Mouse (Mus musculus): Measurements from ENCODE around the gene Gm45716. TPM values are rescaled to one million over a fixed set of nuclear protein-coding genes. Genes with fewer than 3 reads are reported as not detected.
"Not testable (repeated sequence)": the region's sequence is repeated elsewhere in the genome, so short reads cannot be mapped to it uniquely, and the experiment has no call there.

Gene Gm45716
- polyA plus RNA-seq, 1 experiment from 2014 or later = 54.6 TPM

DNA sequence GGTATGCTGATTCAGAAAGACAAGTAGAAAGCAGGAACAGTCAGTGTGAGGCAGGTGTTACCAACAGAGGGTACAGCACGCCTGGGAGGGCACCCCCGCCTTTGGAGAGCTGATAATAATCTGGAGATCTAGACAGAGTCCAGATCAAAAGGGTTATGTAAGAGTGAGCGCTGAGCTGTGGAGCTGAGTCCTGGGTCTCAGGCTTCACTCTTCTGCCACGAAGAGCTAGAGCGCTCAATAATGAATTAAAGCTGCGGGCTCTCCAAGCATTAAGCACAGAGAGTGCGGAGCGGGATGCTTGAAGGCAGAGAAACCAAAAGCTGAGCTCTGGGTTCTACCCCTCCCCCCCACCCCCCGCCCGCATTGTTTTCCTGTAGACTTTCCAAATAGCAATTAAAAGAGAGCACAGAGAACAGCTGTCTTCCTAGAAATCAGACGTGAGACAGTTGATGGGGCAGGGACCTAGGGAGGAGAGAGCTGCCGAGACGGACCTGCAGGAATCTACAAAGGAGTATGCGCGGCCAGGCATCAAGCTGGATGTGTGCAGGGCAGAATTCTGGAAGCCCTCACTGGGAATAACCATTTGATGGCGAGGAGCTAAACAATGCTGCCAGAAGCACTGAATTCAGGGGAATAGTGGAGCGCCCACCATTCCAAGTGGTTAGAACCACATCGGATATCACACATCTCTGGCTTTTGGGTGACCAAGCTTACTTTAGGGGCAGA lies 82.1 kb downstream of the Gm45716 start:
- Histone ChIP-seq H3K4me3 (no peak overlapping the region), H3K9me3 (replicated peaks) (no peaks in the 10 kb centered on the region), H3K4me2 (no peak overlapping the region), H3K4me1 (replicated peaks) (peaks cover 9% of the 10 kb centered on the region; the same call in 1 of the 2 replicates), H3K36me3 (peaks cover 68% of the 10 kb centered on the region), H3K9ac (no peak overlapping the region), H3K27me3 (no peaks in the 10 kb centered on the region), H3K27ac (no peak overlapping the region)
- WGBS = 70% methylated on average over 18 of the region's 18 CpGs
- no peak for ATAC-seq (replicated peaks; ENCODE audit: insufficient number of reproducible peaks, insufficient read depth, low FRiP score, low read depth)

- no peak for ATAC-seq (replicated peaks; ENCODE audit: insufficient number of reproducible peaks, insufficient read depth, low FRiP score, low read depth)
- Histone ChIP-seq H3K4me1 (replicated peaks) (peaks cover 3% of the 10 kb centered on the region; the same call in 1 of the 2 replicates), H3K9ac (no peak overlapping the region), H3K4me3 (no peak overlapping the region), H3K27ac (no peak overlapping the region), H3K4me2 (no peak overlapping the region), H3K36me3 (peaks cover 63% of the 10 kb centered on the region), H3K9me3 (replicated peaks) (no peaks in the 10 kb centered on the region), H3K27me3 (no peaks in the 10 kb centered on the region)
- 82% methylated on average over 11 of the region's 11 CpGs for WGBS
Measured at GRCm38 (mm10) chr11:90270132-90270877, 82.8 kb downstream of the Gm45716 start.

DNA sequence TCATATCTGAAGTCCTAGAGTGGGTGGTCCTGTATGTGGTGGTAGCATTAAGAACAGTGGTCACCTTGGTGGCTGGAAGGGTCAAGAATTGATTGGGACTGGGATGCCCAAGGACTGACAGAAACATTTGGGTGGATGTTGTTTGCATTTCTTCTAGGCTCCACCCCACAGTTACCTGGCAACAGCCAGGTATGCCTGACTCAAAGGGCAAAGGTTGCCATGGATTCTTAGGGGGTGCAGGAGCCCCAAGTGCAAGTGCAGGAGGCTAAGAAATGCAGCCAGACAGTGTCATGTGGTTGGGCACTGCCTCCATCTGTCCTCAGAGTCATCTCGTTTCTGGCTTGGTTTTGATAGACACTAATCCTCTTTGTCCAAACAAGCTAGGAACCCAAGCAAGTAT lies 86.7 kb downstream of the Gm45716 start:
- Histone ChIP-seq H3K9ac (no peak overlapping the region), H3K4me2 (no peak overlapping the region), H3K27me3 (no peaks in the 10 kb centered on the region), H3K27ac (no peak overlapping the region), H3K4me1 (replicated peaks) (peaks cover 4% of the 10 kb centered on the region), H3K4me3 (no peak overlapping the region), H3K9me3 (replicated peaks) (no peaks in the 10 kb centered on the region), H3K36me3 (peaks cover 48% of the 10 kb centered on the region)
- WGBS = 50% methylated on average over 1 of the region's 1 CpGs
- ATAC-seq (replicated peaks; ENCODE audit: insufficient number of reproducible peaks, insufficient read depth, low FRiP score, low read depth) = no peak

DNA sequence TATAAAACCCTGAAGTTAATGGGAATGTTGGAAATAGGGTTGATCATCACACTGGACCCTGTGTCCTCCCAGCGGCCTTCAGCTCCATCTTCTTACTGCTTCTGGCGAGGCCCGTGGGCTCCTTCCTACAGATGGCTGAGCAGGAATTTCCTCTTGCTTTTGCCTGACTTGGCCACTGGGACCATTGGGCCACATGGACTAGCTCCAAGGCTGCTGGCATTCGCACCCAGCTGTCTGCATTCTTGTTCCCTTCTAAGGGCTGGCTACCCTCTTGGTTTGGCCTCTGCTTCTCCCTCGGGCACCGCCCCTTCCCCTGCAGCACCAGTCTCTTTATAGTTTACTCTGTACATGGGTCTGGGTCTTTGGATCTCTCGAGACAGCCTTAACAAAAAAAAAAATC lies 88.2 kb downstream of the Gm45716 start:
- Histone ChIP-seq H3K4me3 (no peak overlapping the region), H3K27me3 (no peaks in the 10 kb centered on the region), H3K36me3 (peaks cover 37% of the 10 kb centered on the region), H3K4me1 (replicated peaks) (peaks cover 4% of the 10 kb centered on the region), H3K9me3 (replicated peaks) (no peaks in the 10 kb centered on the region), H3K9ac (no peak overlapping the region), H3K27ac (no peak overlapping the region; the same call in 1 of the 2 replicates), H3K4me2 (no peak overlapping the region)
- no peak for ATAC-seq (replicated peaks; ENCODE audit: insufficient number of reproducible peaks, insufficient read depth, low FRiP score, low read depth)
- 78% methylated on average over 7 of the region's 7 CpGs for whole genome bisulfite sequencing

GRCm38 (mm10) chr11:90276150-90276549 lies 88.7 kb downstream of the Gm45716 start:
- Histone ChIP-seq H3K27ac (no peak overlapping the region; the same call in 1 of the 2 replicates), H3K4me1 (replicated peaks) (peaks cover 4% of the 10 kb centered on the region), H3K4me3 (no peak overlapping the region), H3K27me3 (no peaks in the 10 kb centered on the region), H3K9me3 (replicated peaks) (no peaks in the 10 kb centered on the region), H3K9ac (no peak overlapping the region), H3K36me3 (peaks cover 33% of the 10 kb centered on the region), H3K4me2 (no peak overlapping the region)
- WGBS = 76% methylated on average over 8 of the region's 8 CpGs
- no peak for ATAC-seq (replicated peaks; ENCODE audit: insufficient number of reproducible peaks, insufficient read depth, low FRiP score, low read depth)

- Histone ChIP-seq H3K27me3 (no peaks in the 10 kb centered on the region), H3K9me3 (replicated peaks) (no peaks in the 10 kb centered on the region), H3K36me3 (peaks cover 28% of the 10 kb centered on the region), H3K4me2 (no peak overlapping the region), H3K4me3 (no peak overlapping the region), H3K4me1 (replicated peaks) (peaks cover 4% of the 10 kb centered on the region), H3K9ac (no peak overlapping the region), H3K27ac (no peak overlapping the region)
- ATAC-seq (replicated peaks; ENCODE audit: insufficient number of reproducible peaks, insufficient read depth, low FRiP score, low read depth) = no peak
- 89% methylated on average over 12 of the region's 12 CpGs for WGBS
Measured at GRCm38 (mm10) chr11:90276561-90276960, 89.1 kb downstream of the Gm45716 start.

DNA sequence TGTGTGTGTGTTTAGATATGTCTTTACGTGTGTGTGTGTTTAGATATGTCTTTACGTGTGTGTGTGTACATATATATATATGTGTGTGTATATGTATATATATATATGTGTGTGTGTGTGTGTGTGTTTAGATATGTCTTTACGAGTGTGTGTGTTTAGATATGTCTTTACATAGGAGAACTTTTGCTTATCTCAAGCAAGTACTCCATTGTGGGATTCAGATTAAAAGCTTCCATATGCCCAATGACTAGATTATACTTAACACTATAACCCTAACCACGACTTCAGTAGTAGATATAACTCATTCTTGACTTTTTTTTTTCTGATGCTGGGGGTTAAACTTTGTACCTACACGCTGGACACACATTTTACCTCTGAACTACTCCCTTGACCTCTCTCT lies 92.6 kb downstream of the Gm45716 start:
- Histone ChIP-seq H3K4me2 (no peak overlapping the region), H3K36me3 (peaks cover 10% of the 10 kb centered on the region), H3K4me1 (replicated peaks) (peaks cover 4% of the 10 kb centered on the region), H3K9ac (no peak overlapping the region), H3K27ac (no peak overlapping the region), H3K27me3 (no peaks in the 10 kb centered on the region), H3K9me3 (replicated peaks) (no peaks in the 10 kb centered on the region), H3K4me3 (no peak overlapping the region)
- 91% methylated on average over 5 of the region's 5 CpGs for WGBS
- no peak for ATAC-seq (replicated peaks; ENCODE audit: insufficient number of reproducible peaks, insufficient read depth, low FRiP score, low read depth)

GRCm38 (mm10) chr11:90281943-90282342 lies 94.5 kb downstream of the Gm45716 start:
- H3K27ac ChIP-seq; H3K4me1 ChIP-seq (replicated peaks); H3K36me3 ChIP-seq; H3K4me2 ChIP-seq; H3K9ac ChIP-seq; H3K9me3 ChIP-seq (replicated peaks); H3K27me3 ChIP-seq; ATAC-seq (replicated peaks; ENCODE audit: insufficient number of reproducible peaks, insufficient read depth, low FRiP score, low read depth); H3K4me3 ChIP-seq: not testable (repeated sequence)
- 93% methylated on average over 2 of the region's 2 CpGs for WGBS

DNA sequence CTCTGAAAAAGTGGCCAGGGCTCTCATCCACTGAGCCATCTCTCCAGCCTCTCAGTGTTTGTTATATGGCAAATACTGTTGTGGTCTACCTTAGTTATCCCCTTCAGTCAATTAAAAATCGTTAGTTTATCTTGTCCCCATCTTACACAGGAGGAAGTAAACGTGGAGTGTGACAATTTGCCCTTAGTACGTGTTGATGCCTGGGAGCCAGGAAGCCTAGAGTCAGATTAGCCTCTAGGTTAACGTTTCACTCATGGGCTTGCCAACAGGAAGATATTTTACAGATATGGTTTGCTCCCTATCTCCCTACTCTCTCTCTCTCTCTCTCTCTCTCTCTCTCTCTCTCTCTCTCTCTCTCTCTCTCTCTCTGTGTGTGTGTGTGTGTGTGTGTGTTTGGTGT lies 95.7 kb downstream of the Gm45716 start:
- Histone ChIP-seq H3K9ac (no peak overlapping the region), H3K27ac (no peak overlapping the region), H3K4me1 (replicated peaks) (no peaks in the 10 kb centered on the region), H3K36me3 (no peaks in the 10 kb centered on the region; the same call in none of the 2 replicates), H3K9me3 (replicated peaks) (no peaks in the 10 kb centered on the region), H3K4me3 (no peak overlapping the region), H3K27me3 (no peaks in the 10 kb centered on the region), H3K4me2 (no peak overlapping the region)
- ATAC-seq (replicated peaks; ENCODE audit: insufficient number of reproducible peaks, insufficient read depth, low FRiP score, low read depth) = no peak
- 28% methylated on average over 4 of the region's 4 CpGs for WGBS

GRCm38 (mm10) chr11:90283601-90284000 lies 96.1 kb downstream of the Gm45716 start:
- Histone ChIP-seq H3K27ac (no peak overlapping the region), H3K27me3 (no peaks in the 10 kb centered on the region), H3K4me2 (no peak overlapping the region), H3K4me1 (replicated peaks) (no peaks in the 10 kb centered on the region), H3K9me3 (replicated peaks) (no peaks in the 10 kb centered on the region), H3K4me3 (no peak overlapping the region), H3K9ac (no peak overlapping the region), H3K36me3 (no peaks in the 10 kb centered on the region; the same call in 1 of the 2 replicates)
- WGBS = 68% methylated on average over 6 of the region's 6 CpGs
- ATAC-seq (replicated peaks; ENCODE audit: insufficient number of reproducible peaks, insufficient read depth, low FRiP score, low read depth) = no peak

GRCm38 (mm10) chr11:90284079-90284478 lies 96.6 kb downstream of the Gm45716 start:
- 38% methylated on average over 2 of the region's 2 CpGs for WGBS
- Histone ChIP-seq H3K36me3 (no peaks in the 10 kb centered on the region; the same call in 1 of the 2 replicates), H3K9ac (no peak overlapping the region), H3K27ac (no peak overlapping the region), H3K9me3 (replicated peaks) (no peaks in the 10 kb centered on the region), H3K4me2 (no peak overlapping the region), H3K27me3 (no peaks in the 10 kb centered on the region), H3K4me1 (replicated peaks) (no peaks in the 10 kb centered on the region), H3K4me3 (no peak overlapping the region)
- ATAC-seq (replicated peaks; ENCODE audit: insufficient number of reproducible peaks, insufficient read depth, low FRiP score, low read depth) = no peak
